Mouse (Mus musculus) brown adipose tissue, adult 24 weeks (tissue): Measurements from ENCODE around the gene Atpaf1. TPM values are rescaled to one million over a fixed set of nuclear protein-coding genes. Genes with fewer than 3 reads are reported as not detected.

Experiments
- H3K27ac ChIP-seq: fragments of 200-500 bp; replicated peaks from 2 replicates; pipeline ENCODE4 v1.5.1; 2012; ENCODE audit warnings: low read depth, mild to moderate bottlenecking, low read length
- H3K4me1 ChIP-seq: fragments of 200-500 bp; 2 replicates; pipeline ENCODE4 v1.6.1; 2012; ENCODE audit warnings: low read length, mixed read lengths; ENCODE audit not compliant: control insufficient read depth, insufficient read depth, insufficient read length
- H3K4me3 ChIP-seq: fragments of 200-500 bp; 2 replicates; pipeline ENCODE4 v1.5.1; 2012; ENCODE audit warnings: low read depth, mild to moderate bottlenecking, low read length, moderate library complexity; ENCODE audit not compliant: insufficient read depth
- polyA plus RNA-seq: library from polyadenylated mRNA; stranded (reverse); fragments of >200 nt; gene quantifications from 2 replicates; pipeline ENCODE4 v1.2.4, GENCODE M21; 2012; ENCODE audit not compliant: missing spikeins, insufficient read depth, insufficient read length

Atpaf1 gene
- polyA plus RNA-seq, 1 experiment: 53.5 TPM

DNA sequence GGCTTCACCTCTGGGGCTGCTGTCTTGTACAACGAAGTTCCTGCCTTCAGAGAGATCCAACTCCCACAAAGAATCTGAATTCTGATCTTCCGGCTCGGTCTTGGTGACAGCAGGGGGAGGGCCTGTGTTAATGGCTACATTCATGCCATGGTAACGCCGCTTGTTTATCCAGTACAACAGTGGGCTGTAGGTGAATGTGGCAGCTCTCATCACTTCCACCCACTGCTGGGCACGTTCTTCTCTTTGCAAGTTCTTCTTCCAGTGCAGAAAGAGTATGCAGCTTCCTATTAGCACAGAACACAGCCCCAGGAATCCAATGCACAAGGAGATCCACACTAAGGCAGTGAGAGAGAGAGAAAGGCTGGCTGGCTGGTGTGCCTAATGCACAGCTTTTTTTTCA is 4.3 kb upstream of the Atpaf1 start:
- Histone ChIP-seq H3K4me1 (peaks cover 2% of the 10 kb centered on the region), H3K4me3 (no peak overlapping the region), H3K27ac (no peak overlapping the region)

- no peak within 1 kb of the TSS for H3K4me3 ChIP-seq
- peaks cover 2% of the 10 kb centered on the region for H3K4me1 ChIP-seq
- no peak within 1 kb of the TSS for H3K27ac ChIP-seq
Observed at GRCm38 (mm10) chr4:115780918-115781317, 3.7 kb upstream of the Atpaf1 start, which contains the start of gene Tex38. Gene Tex38 (minus strand): TSS chr4:115781018.

GRCm38 (mm10) chr4:115782026-115782805 is 2.4 kb upstream of the Atpaf1 start:
- H3K4me1 ChIP-seq: peaks cover 2% of the 10 kb centered on the region
- H3K4me3 ChIP-seq: no peak overlapping the region
- H3K27ac ChIP-seq: no peak overlapping the region

DNA sequence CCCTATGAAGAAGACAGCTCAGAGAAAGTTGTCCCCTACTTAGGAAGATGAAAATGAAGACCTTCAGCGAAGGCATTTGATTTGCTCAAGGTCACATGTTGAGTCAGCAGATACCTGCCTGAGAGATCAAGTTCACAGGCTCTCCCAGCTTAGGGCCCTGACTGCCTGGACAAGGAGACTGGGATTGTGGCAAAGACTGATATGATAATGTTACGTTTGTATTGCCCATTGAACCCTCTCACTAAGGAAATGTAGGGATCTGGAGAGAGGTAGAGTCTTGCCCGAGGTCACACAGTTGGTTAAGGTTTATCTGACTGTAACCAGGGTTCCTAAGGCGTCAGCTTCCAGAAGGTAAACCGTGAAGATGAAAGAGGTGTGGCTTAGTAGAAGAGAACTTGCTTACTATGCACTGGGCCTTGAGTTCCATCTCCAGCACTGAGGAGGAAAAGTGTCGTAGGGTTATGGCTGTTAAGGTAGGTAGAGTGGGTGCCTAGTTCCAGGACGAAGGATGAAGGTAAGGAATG is 961 bp downstream of the Atpaf1 start:
- peak overlapping the region; percentile 46 for H3K27ac ChIP-seq
- H3K4me1 ChIP-seq: peaks cover 2% of the 10 kb centered on the region; the same call in 1 of the 2 replicates
- peak overlapping the region; percentile 89 for H3K4me3 ChIP-seq

- no peak overlapping the region for H3K4me3 ChIP-seq
- no peaks in the 10 kb centered on the region for H3K4me1 ChIP-seq
- no peak overlapping the region for H3K27ac ChIP-seq
Observed at GRCm38 (mm10) chr4:115790864-115791263, 6.3 kb downstream of the Atpaf1 start.

GRCm38 (mm10) chr4:115795360-115795759 is 10.7 kb downstream of the Atpaf1 start:
- Histone ChIP-seq H3K4me1 (no peaks in the 10 kb centered on the region), H3K27ac (no peak overlapping the region), H3K4me3 (no peak overlapping the region)

DNA sequence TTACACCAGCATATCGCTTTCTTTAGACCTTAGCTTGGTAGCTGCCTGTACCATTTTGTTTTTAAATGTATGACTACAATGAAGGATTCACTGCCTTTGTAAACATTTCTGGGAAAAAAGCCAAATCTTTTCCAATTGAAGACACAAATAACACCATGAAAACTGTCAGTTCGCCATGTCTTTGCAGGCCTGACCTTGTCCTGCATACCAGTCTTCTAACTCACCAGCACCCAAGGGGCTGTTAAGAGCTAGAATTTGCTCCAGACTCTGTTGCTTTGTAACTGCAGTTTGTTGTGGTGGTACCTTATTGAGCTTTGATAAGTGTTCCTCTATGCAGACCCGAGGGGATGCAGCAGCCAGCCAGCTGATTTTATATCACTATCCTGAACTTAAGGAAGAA is 15.4 kb downstream of the Atpaf1 start:
- Histone ChIP-seq H3K4me1 (no peaks in the 10 kb centered on the region), H3K27ac (no peak overlapping the region), H3K4me3 (no peak overlapping the region)

- Histone ChIP-seq H3K4me1 (no peaks in the 10 kb centered on the region), H3K27ac (no peak overlapping the region), H3K4me3 (no peak overlapping the region)
Observed at GRCm38 (mm10) chr4:115812326-115812725, 27.7 kb downstream of the Atpaf1 start.

DNA sequence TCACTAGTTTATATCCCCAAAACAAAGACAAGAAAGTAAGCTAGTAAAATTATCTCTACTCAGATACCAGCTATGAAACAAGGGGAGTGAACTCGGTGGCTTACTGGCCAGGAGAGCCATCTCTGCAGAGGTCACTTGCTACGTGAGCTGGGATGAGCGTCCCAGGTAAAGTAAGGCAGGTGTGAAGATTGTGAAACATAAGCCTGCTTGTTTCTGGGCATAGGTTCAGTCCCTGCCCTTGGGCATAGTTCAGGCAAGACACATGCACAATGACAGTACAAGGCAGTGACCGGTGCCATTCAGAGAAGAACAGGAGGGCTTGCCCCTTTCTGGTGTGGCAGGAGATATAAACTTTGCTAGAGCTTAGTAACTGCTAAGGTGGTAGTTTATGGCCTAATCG is 31.0 kb downstream of the Atpaf1 start:
- Histone ChIP-seq H3K4me1 (no peaks in the 10 kb centered on the region), H3K4me3 (no peak overlapping the region), H3K27ac (no peak overlapping the region)

DNA sequence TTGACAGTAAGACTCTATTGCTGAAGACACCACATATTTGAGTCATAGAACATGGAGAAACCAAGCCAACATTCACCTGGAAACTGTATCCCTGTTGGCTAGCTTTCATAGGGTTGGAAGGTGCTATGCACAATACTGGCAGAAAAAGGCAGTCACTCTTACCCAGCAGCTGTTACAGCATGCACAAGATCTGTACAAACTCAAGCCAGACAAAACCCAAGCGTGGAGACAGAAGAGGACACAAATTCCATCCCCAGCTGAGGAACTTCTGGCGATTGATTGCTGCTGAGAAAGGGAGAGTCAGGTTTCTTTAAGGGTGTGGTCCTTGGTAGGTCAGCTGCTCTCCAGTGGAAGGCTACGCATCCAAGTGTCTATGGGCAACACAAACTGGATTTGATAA is 35.6 kb downstream of the Atpaf1 start:
- H3K4me3 ChIP-seq: no peak overlapping the region
- no peak overlapping the region for H3K27ac ChIP-seq
- H3K4me1 ChIP-seq: peaks cover 6% of the 10 kb centered on the region; the same call in 1 of the 2 replicates

DNA sequence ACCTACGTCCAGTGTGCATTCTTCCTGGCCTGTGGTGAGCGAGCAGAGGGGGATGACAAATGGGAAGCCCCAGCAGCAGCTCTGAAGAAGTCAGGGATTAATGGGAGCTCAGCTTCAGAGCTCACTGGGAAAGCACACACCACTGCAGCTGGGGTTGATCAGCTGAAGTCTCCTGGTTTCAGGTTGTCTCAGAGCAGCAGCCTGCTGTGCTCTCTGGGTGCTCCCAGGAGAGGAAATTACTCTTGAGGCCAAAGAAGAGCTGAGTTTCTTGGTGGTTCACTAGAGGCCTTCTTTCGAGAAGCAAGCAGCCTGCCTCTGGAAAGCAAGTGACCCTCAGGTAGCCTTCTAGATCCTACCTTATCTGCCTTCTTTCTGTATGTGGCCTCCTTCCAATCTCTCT is 36.3 kb downstream of the Atpaf1 start:
- H3K4me1 ChIP-seq: peaks cover 6% of the 10 kb centered on the region; the same call in 1 of the 2 replicates
- no peak overlapping the region for H3K4me3 ChIP-seq
- no peak overlapping the region for H3K27ac ChIP-seq

DNA sequence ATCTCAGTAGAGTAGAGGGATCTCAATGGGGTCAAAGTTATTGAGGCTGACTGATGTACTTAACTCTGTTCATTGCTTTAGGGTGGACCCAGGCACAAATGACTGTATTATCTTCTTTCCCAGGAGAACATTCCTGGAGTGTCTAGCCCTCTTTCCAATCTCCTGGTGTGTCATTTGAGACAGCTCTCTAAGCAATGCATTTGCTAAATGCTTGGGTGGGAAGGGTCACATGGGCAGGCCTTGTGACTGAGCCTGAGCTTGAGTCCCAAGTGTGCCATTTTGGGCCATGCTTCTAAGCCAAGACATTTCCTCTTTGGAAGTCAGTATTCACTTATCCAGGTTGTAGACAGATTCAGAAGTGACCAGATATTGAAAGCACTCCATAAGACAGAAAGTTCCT is 36.8 kb downstream of the Atpaf1 start:
- H3K4me3 ChIP-seq: no peak overlapping the region
- peaks cover 6% of the 10 kb centered on the region; the same call in 1 of the 2 replicates for H3K4me1 ChIP-seq
- no peak overlapping the region for H3K27ac ChIP-seq

- Histone ChIP-seq H3K27ac (no peak overlapping the region), H3K4me3 (no peak overlapping the region), H3K4me1 (peaks cover 6% of the 10 kb centered on the region; the same call in 1 of the 2 replicates)
Observed at GRCm38 (mm10) chr4:115821928-115822327, 37.3 kb downstream of the Atpaf1 start.

GRCm38 (mm10) chr4:115824178-115824577 is 39.6 kb downstream of the Atpaf1 start:
- no peak overlapping the region for H3K4me3 ChIP-seq
- peak overlapping the region; percentile 35; the same call in 1 of the 2 replicates for H3K27ac ChIP-seq
- H3K4me1 ChIP-seq: peaks cover 8% of the 10 kb centered on the region

DNA sequence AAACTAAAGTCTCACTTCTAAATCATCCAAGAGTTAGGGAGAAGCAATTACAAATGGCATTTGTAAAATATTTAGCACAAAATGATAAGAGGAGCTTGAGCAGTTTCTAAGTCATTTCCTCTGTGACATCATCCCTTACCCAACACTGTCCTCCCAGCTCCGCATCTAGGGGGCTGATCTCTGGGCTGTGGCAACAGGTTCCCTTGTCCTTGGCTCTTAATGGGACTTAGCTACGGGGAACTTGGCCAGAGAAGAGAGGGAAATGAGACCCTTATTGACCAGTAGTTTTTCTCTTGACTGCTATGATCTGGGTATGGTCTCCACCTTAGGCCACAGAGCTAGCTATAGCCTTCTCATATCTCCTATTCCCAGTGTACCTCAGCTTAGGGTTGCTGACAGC is 40.7 kb downstream of the Atpaf1 start:
- Histone ChIP-seq H3K4me3 (no peak overlapping the region), H3K4me1 (peaks cover 14% of the 10 kb centered on the region), H3K27ac (no peak overlapping the region)

- Histone ChIP-seq H3K4me1 (peaks cover 8% of the 10 kb centered on the region; the same call in 1 of the 2 replicates), H3K27ac (no peak overlapping the region), H3K4me3 (no peak overlapping the region)
Observed at GRCm38 (mm10) chr4:115827066-115827465, 42.5 kb downstream of the Atpaf1 start.
